Mouse (Mus musculus) urinary bladder, postnatal 10 days (tissue): ENCODE measurements around the gene Rgs8.

ENCODE experiments used
- DNase-seq: peaks from one replicate; pipeline ENCODE4 v3.0.0; 2022; ENCODE audit warnings: low spot score

Rgs8 gene

GRCm38 (mm10) chr1:153746119-153746670 lies 93.4 kb downstream of the Rgs8 start:
- no peak for DNase-seq

- DNase-seq = no peak
Observed at GRCm38 (mm10) chr1:153746728-153747127, 93.9 kb downstream of the Rgs8 start.

GRCm38 (mm10) chr1:153747861-153748530 lies 95.2 kb downstream of the Rgs8 start:
- DNase-seq = no peak

GRCm38 (mm10) chr1:153748549-153748948 lies 95.7 kb downstream of the Rgs8 start:
- DNase-seq = no peak

GRCm38 (mm10) chr1:153749211-153749801 lies 96.5 kb downstream of the Rgs8 start, which contains the start of gene Rnasel:
TSS of gene Rnasel (plus strand) at chr1:153749426.
- no peak for DNase-seq
